Mouse (Mus musculus) liver (tissue): Measurements from ENCODE around the gene Atrnl1.
A peak's percentile ranks its signal among the peaks of the same experiment; 100 is the strongest.

Source experiments
- DNase-seq: peaks from one replicate; pipeline ENCODE4 v3.0.0-alpha.2; 2020; ENCODE audit warnings: mixed read lengths

Atrnl1 gene

DNA sequence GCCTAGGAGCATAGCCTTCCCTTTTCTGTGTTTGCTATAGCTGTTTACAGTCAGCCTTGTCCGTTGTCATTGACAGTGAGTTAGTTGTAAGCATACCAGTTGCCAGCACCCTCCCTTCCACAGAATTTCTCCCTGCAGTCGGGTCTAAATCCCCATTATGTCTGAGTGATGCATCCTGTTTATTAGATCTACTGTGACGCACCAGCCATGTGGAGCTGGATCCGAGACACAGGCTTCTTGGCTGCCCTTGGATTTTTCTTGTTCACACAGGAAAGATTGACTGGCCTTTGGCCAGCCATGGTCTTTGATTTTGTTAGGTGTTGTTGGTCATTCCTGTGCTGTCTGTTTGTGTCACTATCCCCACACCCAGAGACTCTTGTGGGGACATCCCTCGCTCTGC lies 102.3 kb downstream of the Atrnl1 start:
- no peak for DNase-seq

GRCm38 (mm10) chr19:57724920-57725319 lies 114.1 kb downstream of the Atrnl1 start:
- DNase-seq = peak; percentile 65

DNA sequence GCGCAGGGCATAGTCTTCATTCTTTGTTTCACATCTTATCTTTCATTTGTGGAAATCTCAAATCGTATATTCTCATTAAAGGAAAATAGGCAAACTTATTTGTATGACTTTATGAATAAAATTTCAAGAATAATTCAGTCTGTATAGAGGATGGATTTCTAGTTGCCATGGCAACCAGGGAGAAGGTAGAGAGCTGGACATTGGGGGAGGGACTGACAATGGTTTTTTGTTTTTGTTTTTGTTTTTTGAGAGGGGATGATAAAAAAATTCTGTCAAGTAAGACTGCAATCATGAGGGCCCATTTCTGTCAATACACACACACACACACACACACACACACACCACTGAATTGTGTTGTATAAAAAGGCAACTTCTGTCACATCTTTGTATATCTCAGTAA lies 114.5 kb downstream of the Atrnl1 start:
- no peak for DNase-seq

- no peak for DNase-seq
These were observed 116.2 kb downstream of the Atrnl1 start for GRCm38 (mm10) chr19:57727009-57727408.

DNA sequence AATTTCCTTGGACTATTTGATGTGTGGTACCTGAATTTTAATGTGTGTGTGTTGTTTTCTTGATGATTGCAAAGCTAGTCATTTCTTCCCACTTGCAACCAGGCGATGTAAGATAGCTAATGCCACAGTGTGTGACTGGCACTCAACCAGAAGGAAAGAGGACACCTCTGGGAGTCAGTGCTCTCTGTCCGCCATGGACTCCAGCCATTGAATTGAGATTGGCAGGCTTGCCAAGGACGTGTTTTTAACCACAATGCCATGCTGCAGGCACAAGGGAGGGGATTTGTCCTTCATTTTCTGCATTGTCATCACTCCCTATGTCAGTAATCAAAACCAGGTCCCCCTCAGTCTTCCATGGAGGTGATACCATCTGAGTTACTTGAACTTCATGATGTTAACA lies 126.6 kb downstream of the Atrnl1 start:
- DNase-seq = no peak

DNA sequence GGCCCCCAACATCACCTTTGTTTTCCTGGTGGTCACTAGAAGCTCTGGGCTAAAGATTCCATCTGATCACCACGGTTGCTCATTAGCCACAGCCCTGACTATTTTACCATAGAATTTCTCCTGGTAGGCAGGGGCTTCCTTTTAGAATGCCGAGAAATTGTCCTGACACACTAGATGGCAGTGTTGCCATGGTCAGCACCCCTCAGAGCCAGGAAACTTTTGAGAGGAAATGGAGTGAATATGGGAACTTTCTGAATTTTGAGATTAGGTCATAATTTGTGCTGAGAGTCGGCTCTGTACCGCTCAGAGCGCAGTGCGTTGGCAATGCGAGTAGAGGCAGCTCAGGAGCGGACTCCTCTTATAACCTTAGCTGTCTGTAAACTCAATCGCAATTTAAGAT lies 134.7 kb downstream of the Atrnl1 start:
- DNase-seq = peak; percentile 9

DNA sequence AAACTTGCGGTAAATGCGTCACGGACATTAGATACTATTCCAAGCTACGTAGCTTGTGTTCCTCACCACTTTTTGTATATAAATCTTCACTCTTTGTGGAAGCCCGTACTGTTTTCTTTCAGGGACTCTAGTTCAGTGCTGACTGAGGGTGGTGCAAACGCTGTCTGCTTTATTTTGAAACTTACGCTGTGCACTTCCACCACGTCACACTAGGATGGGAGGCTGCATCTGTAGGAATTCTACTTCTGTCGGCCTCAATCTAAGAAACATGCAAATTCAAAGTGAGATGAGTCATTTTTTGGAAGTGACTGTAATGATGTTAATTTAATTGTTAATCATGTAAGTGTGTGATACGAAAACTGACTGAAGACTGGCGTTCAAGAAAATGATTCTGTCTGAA lies 135.7 kb downstream of the Atrnl1 start:
- no peak for DNase-seq

DNA sequence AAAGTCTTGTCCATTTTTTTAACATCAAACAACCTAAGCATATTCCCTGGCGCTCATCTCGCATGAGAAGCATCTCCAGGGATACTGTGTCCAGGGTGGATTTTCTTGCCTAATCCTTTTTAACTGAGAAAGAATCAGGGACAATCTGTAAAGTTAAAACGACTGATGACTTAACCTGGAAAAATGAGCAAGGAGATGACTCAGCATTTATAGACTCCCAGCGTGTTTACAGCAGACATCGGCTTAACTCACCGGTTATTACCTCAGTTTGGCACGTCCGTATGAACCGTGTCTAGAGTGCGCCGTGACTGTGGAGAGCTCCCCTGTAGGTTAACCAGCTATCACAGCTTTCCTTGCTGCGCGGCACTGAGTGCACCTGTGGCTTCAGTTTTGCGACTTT lies 141.4 kb downstream of the Atrnl1 start:
- no peak for DNase-seq

DNA sequence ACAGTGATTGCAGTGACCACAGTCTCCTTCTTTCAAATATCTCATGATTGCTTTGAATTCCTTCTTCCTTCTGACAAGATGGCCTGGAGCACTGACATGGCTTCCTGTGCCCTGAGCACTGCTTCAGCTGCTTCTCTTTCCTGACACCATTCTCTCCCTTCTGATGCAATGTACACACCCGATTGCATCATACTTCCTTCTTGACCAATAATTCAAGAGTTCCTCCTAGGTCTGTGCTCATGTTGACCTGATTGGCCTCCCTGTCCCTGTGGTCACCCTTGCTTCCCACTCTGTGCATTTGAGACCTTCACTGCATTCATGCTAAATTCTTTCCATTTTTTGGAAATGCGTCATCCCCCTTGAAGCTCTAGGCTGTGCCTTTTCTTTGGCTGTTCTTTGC lies 151.7 kb downstream of the Atrnl1 start:
- no peak for DNase-seq

- no peak for DNase-seq
These were observed 153.9 kb downstream of the Atrnl1 start for GRCm38 (mm10) chr19:57764576-57765371.

GRCm38 (mm10) chr19:57767051-57767450 lies 156.2 kb downstream of the Atrnl1 start:
- no peak for DNase-seq

- no peak for DNase-seq
These were observed 157.8 kb downstream of the Atrnl1 start for GRCm38 (mm10) chr19:57768661-57769060.

- DNase-seq = no peak
These were observed 171.7 kb downstream of the Atrnl1 start for GRCm38 (mm10) chr19:57782366-57783089.

DNA sequence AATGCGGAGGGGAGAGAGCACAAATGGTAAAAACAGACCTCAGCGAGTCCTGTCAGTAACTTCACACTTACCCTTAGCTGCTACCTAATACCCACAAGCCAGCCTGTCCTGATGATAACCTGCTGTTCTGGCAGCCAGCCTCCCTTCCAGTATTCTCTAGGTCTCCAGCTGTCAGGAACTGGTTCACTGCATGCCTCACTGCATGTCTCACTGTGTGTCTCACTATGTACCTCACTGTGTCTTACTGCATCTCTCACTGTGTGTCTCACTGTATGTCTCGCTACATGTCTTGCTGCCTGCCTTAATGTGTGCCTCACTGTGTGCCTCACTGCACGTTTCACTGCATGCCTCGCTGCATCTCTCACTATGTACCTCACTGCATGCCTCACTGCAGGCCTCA lies 175.9 kb downstream of the Atrnl1 start:
- no peak for DNase-seq

DNA sequence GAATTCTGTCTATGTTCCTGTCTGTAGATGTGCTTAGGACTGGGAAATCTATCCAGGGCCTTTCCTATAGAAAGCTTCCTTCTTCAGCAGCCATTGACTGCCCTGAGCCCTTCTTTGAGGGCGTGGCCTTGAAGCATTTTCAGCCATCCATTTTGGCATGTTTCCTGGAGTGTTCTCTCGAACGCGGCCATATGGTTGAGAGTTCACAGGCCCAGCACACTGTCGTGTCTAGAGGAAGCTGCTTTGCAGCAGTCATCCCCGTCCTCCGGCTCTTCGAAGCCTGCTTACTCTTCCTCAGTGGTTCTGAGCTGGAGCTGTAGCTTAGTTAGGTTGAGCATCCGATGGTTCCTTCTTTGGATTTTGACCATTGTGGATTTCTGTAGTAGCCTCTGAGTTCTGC lies 191.4 kb downstream of the Atrnl1 start:
- no peak for DNase-seq

DNA sequence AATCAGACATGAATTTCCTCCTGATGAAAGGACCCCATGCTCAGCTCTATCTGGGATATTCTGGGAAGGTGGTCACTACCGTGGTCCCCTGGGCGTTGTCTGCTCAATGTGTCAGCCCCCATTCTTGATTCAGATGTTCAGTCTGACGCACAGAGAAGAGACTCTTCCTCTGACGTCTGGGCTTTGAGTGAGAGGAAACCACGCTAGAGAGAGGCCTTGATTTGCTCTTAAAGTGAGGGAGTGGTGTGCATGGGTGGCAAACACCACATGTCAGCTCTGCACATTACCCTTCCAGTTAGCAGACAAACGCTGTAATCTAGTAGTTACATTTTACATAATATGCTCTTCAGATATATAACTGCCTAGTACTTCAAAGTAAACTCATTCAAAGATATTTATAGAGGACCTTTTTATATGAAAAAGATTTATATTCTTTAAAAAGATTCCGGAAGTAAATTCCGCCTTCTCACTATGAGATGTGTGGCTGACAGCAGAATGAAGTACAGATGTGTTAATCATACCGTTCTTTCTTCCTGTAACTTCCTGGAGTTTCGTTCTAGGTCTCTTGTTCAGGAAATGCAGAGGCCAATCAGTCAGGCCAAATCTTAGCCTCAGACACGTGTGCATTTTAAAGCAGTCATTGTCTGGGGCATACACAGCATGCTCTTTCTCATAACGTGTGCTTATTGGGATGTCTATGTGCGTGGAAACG lies 192.1 kb downstream of the Atrnl1 start:
- DNase-seq = no peak

DNA sequence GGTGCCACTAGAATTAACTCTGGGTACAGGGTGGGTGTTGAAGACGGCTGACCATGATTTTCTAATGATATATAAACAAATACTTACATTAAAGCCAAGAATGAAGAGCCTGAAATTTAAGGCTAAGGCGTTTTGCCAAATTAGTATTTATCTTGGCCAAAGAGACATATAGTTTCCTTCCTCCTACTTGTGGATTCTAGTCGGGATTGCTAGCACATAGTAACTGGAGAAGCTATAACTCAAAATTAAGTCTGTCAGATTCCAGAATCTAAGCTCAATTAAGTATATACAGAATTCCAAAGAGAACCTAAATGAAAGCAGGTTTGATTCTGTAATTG lies 192.6 kb downstream of the Atrnl1 start:
- no peak for DNase-seq

GRCm38 (mm10) chr19:57808363-57808762 lies 197.5 kb downstream of the Atrnl1 start:
- DNase-seq = no peak

GRCm38 (mm10) chr19:57814291-57814690 lies 203.5 kb downstream of the Atrnl1 start:
- DNase-seq = no peak

DNA sequence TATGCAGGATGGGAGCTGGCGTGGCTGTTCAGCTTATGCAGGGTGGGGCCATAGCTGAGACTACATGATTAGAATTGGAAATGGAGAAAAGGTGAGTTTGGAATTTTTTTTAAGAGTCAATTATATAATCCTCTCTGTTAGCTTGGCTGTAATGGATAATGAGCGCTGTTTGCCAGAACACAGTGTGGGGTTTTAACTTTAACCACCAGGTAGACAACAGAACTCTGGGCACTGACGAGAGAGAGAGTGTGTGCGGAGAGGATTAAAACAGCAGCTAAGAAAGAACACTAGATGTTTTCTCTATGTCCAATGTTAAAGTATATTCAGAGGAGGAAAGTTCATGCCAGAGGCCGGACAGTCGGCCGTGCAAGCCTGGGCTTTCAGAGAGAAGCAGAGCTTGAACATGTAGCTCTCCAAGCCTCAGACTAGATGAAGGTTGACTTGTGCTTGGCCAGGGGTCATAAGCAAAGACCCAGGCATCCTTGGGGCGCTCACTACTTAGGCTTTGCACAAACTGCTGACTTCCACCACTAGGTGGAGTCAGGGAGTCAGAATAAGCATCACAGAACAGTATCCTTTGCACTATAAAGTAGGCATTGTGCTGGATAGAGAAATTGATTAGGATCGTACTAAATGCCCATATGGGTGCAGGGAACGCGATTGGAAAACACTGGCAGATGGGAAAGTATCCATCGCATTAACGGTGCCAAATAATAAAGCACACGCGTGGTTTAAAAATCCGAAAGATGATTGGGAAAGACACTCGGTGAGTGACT lies 205.6 kb downstream of the Atrnl1 start:
- DNase-seq = peak; percentile 15

DNA sequence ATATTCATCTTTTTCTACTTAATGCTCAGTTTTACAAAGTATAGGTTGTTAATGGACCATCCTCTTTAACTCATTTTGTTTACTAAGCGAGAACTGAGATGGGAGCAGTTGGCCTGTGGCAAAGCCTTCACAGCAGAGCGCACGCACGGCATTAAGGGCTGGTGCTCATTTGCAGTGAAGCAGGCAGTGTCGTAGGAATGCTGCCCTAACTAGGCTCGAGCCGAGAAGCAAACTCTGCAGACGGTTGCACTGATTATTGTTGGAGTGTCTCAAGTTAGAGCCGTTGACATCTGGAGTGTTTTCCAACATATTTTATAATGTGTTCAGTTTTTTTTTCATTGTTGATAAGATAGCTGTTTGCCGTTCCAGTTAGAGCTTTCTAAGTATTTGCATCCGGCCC lies 206.9 kb downstream of the Atrnl1 start:
- DNase-seq = no peak

DNA sequence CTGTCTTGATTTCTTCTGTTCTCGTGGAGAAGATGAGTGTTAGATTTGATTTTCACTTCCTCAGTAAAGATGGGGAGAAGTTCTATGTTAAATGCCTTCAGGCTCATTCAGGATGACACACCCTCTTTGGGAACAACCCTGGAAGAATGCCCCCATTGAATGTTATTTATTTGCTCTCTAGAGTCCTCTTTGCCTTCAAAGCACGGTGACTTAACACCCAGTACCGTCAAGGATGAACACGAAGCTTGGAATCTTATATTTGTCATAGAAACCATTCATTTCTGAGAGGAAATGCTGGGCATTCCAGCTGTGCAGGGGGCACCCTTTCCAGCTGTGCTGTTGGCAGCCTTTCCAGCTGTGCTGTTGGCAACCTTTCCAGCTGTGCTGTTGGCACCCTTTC lies 212.6 kb downstream of the Atrnl1 start:
- DNase-seq = no peak
